Mouse (Mus musculus) ES-CJ7 (cell line): ENCODE measurements at regions not wholly inside any gene's neighbourhood (a gene's known extent, or its start where the extent isn't known, plus 50 kb on each side); places are given as distances from the start of the nearest gene placed in this dataset.

Experiments used
- DNase-seq: peaks from one replicate; pipeline ENCODE4 v3.0.0; 2011; ENCODE audit warnings: low read depth, low spot score

DNA sequence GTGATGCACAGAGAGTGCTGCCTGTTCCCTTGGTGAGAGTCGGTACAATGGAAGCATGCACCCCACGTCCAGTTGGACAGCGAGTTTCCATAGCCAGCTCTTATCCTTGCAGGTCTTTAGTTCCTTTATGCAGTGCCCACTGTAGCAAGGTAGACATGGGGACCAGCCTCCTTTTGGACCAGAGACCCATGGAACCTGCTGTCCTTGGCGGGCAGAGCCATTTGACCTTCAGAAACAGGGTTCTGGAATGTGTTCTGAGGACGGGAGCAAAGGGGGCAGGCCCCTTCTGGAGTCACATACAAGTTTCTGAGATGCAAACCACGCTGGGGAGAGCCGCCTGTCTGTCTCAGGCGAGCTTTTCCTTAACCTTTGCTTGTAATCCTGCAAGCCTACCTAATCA, 188.1 kb downstream of the Emx2 start:
- no peak for DNase-seq

DNA sequence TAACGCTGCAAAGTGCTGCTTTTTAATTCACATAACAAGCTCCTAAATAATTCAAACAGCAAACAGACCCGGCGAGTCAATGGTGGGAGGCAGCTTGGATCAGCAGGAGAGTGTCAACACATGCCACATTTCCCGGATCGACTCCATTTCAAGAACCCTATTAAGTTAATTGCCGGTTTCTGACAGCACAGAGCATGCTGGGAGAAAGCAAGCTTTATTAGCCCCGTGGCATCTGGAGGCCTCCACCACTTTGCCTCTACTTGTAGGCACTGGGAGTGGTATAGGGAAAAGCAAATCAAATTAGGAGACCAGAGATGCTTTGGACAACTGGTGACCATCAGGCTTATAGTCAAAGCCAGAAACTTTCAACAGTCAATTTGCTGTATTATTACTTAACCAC, 188.5 kb downstream of the Emx2 start:
- DNase-seq, result no peak

DNA sequence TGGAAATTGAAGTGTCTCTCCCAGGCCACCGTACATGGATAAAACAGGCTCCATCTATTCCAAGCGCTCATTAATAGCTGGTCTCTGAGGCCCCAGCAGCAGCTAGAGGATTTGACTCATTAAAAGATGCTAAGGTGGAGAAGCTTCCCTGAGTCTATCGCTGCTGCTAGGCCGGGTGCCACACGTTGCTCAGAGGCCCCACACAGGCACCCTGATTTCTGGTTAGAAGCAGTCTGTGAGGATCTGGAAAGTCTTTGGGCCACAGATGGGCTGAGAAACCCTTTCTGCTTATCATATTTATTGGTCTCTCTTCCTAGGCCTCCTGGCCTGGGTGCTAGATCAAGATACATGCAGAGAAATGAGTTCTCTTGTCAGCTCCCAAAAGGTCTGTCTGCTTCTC, 191.2 kb downstream of the Emx2 start:
- DNase-seq, result no peak

DNA sequence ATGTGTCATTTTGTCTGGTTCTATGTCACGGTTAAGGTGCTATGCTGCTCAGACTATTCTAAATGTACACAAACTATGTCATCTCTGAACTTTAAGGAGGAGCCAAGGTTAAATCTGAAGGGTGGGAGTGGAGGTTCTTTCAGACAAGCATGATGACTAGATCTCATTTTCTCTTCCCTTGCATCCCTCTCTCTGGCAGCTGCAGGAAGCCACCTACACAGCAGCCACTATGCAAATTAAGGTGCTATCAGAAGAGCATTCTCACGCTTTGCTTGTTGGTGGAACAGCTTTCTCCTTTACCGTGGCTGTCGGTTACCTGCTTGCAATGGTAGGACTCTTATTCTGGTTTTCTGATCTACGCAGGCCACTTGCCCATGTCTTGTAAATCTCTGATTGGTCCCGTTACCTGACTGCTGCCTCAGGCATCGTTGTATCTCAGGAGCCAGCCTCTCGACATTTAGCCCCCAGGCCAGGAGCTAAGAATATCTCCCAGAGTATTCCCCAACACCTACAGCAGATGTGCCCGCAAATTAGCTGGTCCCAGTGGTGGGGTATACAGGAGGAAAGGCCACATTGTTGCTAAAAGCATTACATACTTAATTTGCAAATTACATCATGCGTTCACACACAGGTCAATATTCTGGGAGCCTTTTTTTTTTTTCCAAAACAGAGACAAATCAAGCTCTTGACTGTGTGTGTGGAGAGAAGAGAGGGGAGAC, 192.6 kb downstream of the Emx2 start:
- DNase-seq, result no peak

DNA sequence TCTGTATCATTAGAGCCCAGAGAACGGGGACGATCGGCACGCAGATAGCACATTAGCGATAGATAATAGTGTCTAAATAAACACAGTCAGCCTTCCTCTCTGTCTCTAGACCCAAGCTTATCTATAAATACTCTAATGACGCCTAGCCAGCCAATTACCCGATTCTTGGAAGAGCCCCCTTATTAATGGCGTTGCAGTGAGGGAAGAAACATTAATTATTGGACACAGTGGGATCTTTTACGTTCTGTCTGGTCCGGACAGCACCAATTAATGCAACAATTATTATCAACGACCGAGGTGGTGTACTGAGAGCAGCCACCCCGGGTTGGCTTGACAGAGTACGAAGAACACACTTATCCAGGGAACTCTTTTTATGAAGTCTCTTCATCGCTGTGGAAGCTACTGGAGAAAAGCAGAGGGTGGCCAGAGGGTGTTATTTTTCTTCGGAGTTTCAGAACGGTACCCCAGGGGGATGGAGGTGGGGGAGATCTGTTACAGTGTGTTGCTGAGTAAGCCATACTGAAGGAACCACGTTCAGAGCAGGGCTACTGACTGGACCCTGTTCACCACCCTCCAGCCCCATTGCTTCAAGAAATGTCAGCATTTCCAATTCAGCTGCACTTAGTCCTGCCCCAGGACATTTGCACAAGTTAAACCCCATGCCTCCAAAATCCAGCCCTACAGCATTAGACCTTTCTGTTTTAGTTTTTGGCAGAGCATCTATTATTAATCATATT, 195.6 kb downstream of the Emx2 start:
- DNase-seq, result no peak

DNA sequence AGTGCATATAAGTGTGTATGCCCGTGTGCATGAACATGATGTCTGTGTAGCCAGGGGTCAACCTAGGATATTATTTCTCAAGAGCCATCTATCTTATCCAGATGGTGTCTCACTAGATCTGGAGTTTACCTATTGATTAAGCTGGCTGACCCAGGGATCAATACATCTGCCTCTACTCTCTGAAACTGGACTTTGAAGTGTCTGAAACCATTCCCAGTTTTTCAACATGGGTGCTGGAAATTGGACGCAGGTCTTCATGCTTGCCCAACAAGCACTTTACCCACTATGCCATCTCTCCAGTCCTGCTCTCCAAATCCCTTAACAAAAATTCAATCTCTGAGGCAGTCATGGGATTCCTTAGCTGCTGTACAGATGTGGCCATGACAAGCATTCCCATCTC, 197.1 kb downstream of the Emx2 start:
- no peak for DNase-seq

DNA sequence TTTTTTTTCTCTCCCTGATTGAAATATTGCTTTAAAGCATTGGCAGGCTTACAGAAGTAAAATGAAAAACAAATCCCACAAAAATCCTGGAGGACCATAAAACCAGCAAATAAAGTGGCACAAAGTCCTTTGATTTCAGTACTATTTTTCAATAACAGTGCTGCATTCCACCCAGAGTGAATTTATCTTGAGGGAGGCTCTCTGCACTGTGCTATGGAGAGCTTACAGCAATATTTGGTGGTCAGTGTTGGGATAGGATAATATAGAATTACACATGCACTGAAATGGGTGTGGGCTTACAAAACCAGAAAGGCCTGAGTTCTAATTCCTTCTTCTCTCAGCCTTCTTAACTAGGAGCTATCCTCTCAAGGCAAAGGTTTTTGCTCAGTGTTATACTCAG, 211.6 kb downstream of the Emx2 start:
- no peak for DNase-seq

DNA sequence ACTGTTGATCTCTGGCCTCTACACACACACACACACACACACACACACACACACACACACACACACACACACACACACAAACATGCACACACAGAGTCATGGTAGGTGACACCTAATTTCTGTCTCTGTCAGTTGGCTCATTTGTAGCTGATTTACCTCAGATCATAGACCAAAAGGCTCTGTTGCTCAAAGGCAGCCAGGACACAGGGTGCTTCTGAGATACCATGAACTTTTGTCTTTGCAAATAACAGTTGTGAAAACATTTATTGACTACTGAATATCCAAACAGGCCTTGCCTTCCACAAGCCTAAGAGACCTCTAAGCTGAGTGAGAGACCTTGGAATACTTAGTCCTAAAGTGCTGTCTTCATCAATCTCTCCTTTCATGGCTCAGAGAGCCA, 215.4 kb downstream of the Emx2 start:
- no peak for DNase-seq

DNA sequence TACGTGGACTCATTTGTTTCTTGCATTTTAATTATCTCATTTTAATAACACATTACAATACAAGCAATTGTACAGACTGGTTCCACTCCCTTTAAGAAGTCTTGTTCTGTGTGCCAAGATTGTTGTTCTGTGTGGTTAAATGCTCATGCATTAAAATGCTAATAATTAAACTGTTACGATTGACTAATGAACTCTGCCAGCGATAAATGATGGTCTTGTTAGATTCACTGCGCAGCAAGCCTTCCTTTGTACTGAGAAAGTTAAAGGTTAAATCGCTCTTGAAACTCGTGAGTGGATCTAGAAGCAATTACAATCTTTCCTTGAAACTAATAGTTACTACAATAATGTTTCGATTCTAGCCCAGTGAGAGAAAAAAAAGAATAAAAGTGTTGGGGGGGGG, 221.0 kb downstream of the Emx2 start:
- no peak for DNase-seq

DNA sequence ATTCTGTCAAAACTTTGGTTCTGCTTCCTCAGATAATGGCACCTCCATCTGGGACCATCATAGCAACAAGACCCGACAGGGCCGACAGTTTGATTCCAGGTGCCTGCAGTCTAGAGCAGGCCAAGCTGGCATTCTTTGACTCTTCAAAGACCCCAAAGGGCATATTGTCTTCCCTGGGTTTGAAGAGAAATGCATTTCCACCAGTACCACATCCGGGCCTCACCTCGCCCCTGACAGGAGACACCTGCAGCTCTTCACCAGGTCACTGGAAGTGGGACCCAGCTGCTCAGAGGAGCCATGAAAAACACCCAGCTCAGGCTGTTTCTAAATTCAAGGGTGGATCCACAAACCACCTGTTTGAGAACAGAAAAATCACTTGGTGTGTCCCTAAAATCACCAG, 222.2 kb downstream of the Emx2 start:
- DNase-seq, result no peak

DNA sequence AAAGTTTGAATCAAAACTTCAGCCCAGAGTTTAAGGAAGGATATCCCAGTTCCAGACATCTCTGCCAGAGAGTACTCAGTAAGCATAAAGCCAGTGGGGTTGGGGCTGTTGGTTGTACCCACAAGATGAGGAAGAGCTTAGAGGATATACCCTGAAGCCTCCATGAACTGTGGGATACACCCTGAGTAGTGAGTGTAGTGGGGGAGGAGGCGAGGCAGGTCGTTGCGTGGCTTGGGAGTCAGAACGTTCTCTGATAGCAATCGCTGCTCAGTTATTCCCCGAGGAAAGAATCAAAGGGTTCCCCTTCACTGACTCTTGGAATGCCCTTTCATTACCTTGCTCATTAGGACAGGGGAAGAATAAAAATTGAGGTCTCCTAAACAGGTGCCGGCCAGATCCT, 226.1 kb downstream of the Emx2 start:
- DNase-seq, result no peak

DNA sequence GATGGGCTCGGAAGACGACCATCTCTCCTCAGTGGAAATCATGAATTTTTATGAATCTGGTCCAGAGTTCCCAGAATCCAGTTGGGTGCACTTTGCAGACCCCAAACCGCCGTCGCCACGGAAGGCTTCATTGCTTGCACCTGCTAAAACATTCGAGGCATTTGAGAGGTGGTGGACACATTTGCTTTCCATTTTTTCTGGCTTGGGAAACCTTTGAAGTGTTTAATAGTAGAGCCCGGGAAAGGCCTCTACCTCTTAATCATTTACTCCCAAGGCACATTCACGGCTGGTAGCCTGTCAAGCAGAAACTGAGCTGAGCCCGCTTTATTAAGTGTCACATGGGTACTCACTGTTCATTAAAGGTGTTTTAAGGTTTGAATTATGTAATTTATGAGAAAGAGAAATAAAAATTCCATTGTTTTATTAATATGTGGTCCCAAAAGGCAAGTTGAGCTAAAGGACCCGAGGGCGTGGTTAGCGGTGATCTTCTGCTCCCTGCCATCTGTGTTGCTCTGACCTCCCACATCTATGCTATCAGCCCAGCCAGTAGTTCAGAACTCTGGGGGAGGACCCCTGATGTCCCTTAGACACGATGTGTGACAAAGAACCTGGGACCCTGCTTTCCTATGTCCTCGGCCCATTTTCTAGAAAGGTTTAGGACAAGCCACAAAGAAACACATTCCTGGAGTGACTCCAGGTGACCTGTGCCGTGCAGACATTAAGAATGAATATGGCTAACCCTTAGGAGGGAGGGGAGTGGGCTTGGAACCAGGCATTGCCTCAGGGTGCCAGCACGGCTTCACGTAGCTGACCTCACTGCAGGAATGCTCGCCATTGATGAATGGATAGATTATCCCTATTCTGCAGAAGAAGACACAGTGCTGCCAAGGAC, 227.9 kb downstream of the Emx2 start:
- no peak for DNase-seq

DNA sequence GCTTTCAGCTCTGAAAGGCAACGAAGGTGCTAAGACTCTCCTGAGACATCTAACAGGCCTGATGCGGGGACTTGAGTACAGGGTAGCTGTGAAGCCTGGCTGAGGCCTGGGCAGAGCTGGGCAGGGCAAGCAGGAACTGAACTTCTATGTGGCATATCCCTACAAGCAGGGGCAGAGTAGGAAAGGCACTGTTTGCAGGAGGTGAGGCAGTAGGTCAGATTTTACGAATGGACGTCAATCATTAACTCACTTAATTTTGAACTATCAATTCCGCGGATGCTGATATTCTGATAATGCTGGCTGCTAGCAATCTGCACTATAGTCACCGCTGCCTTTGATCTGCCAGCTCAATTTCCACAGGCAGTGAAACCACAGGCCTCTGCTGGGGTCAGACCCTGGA, 229.0 kb downstream of the Emx2 start:
- no peak for DNase-seq

DNA sequence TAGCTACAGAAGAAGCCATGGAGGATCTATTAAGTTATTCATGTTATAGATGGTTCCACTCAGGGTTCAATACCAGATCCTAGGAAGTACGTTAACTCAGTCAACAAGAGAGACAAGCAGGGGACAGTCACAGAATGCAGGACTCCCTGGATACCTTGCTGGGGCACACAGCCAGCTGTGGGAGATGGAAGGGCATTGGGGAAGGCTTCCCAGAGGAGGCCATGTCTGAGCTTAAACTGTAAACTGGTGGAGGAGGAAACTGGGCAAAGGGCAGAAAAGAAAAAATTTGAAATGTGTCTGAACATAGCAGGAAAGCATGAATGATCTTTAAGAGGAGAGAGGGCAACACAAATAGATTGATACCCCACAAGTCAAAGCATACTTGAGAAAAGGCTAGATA, 229.5 kb downstream of the Emx2 start:
- no peak for DNase-seq

DNA sequence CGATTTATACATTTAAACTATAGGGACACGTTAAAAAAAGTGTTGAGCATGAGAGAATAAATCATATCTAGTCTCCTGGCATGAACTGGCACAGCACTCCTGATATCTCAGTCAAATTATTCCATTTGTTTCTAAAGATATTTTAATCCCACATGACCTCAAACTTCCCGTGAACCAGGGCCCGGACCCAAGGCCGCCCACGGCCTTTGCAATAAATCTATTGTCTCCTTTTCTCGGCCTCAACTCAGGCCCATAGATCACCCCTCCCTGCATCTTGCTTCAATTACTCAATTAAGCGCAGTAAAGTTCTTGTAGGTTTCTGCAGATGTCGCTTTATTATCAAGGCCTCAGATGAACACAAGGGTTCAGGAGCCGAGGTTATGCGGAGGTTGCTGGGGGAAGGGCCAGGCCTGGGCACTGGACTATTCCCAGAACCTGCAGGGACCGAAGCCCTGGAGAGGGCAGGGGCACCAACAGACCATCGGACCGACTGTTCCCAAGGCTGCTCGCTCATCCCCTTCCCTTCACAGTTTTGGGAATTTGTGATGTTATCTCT, 233.4 kb downstream of the Emx2 start:
- no peak for DNase-seq

DNA sequence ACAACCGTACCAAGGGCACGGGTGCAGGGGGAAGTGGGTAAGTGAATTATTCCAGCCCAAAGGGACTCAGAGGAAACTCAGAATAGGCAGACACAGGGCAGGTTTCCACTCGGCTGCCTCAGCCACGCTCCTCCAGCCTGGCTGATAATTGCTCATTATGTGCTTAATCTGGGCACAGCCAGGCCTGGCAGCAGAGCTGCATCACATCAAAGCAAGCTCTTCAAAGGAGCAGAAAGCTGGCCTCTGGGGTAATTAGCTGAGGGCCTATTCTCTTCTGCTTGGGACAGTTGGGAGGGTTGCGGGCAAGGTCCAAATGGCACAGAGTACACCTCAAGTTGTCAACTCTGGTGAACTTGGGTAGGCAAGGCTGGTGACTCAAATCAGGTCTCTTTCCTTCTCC, 239.5 kb downstream of the Emx2 start:
- DNase-seq, result no peak

DNA sequence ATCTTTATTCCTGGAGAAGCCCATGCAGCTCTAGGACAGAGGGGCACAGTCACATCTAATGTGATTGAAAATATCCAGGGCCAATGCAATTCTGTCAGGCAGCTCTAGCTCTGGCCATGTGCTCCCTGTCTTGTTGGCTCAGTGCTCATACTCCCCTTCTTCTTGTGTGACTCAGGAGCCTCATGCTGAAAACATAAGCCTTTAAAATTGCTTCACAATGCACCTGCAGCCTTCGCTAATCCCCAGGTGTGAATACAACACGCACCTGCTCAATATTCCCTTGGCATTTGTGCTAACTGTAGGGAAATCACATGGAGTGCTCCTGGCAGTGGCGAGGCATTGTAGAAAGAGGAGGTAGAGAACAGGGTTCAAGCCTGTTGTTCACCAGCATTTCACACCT, 242.0 kb downstream of the Emx2 start:
- no peak for DNase-seq

DNA sequence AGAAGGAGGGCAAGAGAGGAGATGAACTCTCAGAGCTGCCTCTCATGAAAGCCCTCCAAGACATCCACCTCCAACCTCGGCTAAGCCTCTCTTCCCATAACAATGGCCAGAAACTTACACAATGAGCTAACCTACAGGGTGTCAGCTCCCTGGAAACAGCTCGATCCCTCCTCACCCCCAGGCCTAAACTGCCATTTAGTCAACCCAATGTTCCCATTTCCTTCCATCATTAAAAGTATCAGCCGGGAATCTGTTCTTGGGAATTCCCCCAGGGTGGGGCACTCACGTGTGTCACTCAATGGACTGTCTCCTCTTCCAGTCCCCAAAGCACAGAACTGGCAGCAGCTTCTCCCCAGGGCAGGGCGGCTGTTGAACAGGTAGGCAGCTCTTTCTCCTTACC, 236.3 kb downstream of the Rab11fip2 start:
- DNase-seq, result peak; percentile 78

DNA sequence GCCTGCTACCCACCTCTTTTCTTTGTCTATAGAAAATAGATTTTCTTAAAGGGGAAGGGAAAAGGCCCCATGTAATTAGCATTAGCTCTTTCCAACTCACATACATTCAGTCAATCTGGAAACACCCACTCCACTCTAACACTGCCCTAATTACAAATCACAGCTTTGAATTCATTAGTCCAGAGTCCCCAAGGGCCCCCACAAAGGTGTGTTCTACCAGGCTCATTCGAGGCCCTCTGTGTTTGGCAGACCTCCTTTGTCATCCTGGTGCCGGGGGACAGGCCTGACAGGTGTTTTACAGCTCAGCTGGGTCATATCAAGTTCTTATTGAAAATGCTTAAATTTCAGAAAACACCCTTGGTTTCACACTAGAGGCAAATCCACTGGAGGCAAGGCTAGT, 234.3 kb downstream of the Rab11fip2 start:
- no peak for DNase-seq

DNA sequence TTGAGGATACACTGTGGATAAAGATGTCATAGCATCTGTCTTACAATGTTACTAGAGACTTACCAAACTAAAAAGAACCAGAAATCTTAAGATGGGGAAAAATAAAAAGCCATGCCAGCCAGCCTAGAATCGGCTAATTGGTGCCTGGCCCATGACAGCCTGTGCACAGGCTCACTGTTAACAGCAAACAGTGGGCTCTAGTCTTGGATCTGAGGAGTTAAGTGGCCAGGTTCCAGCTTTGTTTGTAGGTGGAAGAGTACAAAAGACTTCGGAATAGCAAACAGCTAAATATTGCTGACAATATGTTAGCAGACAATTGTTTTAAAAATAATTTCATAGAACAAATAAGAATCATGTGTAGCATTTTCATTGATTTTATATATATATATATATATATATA, 228.4 kb downstream of the Rab11fip2 start:
- DNase-seq, result no peak

DNA sequence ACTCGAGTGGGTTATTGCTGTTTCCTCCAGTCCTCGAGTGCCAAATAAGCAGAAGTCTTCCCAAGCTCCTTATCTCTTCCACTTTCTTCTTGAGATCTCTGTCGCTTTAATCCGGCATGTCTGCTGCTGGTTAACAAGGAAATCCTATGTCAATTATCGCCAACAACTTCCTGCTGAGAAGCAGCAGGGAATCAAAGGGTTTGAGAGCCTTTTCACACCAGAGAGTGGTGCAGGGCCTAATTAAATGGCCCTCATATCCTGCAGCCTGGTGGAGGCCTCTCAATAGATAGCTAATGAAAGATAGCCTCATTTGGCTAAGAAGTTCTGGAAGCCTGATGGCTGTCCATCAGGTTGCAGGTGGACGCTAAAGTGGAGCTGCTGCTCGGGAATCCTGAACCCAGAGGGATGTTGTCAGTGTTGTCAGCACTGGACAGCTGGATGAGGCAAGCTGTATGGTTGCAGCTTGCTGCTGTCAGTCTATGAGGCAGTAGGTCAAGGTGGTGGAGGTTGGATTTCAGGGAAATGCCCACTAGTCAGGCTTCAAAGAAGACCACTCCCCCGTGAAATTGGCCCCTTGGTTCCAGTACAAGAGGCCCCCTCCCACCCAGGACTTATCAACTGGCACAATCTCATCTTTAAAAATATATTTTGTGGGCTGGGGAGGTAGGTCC, 225.5 kb downstream of the Rab11fip2 start:
- DNase-seq, result no peak

DNA sequence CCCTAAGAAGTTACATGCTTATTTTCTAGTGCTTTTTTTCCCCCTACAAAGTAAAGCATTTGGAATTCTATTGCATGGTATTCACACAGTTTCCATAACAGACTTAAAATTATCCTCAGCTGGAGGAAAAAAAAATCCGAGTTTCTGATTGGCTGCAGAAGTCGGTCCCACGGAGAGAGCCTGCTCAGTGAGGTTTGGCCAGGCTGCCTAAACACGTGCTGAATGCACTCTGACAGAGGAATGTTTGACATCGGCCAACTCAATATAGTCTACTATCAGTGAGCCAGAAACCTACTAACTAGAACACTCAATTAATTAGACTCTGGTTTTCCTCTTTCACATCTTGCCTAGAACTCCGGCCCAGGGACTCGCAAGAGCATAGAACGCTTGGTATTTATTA, 204.9 kb downstream of the Rab11fip2 start:
- no peak for DNase-seq
